Mouse (Mus musculus) gonadal fat pad, adult 2 months (tissue): ENCODE measurements around the gene Gm45711. TPM values are rescaled to one million over a fixed set of nuclear protein-coding genes. Genes with fewer than 3 reads are reported as not detected.
A peak's percentile ranks its signal among the peaks of the same experiment; 100 is the strongest.
"Not testable (repeated sequence)": the region's sequence is repeated elsewhere in the genome, so short reads cannot be mapped to it uniquely, and the experiment has no call there.

ENCODE experiments used
- DNase-seq: peaks from one replicate; pipeline ENCODE4 v3.0.0-alpha.2; 2012; ENCODE audit warnings: low read depth
- polyA plus RNA-seq: library from polyadenylated mRNA; depleted of rRNA; stranded (reverse); fragments of >200 nt; gene quantifications from 2 replicates; pipeline ENCODE4 v1.2.3, GENCODE M21; 2012

The Gm45711 gene
- polyA plus RNA-seq, 1 experiment = not detected

GRCm38 (mm10) chr8:104321267-104321666 lies 11.4 kb upstream of the Gm45711 start, which contains the start of gene Gm11020:
Gene Gm11020 (plus strand): TSS chr8:104321567.
- not testable (repeated sequence) for DNase-seq

- DNase-seq = no peak
These were observed 3.4 kb upstream of the Gm45711 start for GRCm38 (mm10) chr8:104313311-104313710.

- DNase-seq = not testable (repeated sequence)
These were observed 2.1 kb upstream of the Gm45711 start for GRCm38 (mm10) chr8:104312023-104312422.

GRCm38 (mm10) chr8:104308341-104308740 lies 1.5 kb downstream of the Gm45711 start:
- DNase-seq = not testable (repeated sequence)

- peak; percentile 12 for DNase-seq
These were observed 4.9 kb downstream of the Gm45711 start for GRCm38 (mm10) chr8:104304962-104305361.

DNA sequence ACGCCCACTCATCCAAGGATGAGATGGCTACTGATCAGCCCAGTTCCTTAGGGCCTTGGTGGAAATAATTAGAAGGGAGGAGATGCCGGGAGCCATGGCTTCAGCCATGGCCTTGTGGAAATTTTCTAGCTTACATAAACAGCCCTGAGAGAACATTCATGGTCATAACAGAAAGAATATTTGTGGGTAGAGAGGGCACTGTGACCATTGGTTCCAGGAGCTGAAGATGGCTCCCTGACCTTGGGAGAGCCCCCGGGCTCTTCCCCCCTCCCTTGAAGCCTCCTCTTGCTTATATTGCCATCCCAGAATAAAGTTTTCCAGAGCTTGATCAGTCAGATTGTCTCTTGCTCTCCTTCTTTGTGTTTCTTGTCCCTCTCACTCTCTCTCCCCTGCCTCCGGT lies 7.3 kb downstream of the Gm45711 start:
- not testable (repeated sequence) for DNase-seq

DNA sequence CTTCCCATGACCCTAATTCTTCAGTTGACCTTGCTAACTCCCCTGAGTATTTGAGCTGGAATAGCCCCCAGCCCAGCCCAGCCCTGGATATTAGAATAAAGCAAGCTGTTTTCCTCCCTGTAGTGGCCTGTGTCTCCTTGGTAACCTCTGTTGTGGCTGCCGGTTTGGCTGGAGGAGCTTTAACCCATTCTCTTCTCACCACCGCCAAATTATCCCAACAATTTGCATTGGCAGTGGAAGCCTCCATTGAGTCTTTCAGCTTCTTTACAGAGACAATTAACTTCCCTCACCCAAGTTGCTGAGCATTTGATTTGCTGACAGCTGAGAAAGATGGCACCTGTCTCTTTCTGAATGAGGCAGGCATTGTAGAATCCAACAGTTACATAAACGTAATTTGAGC lies 8.3 kb downstream of the Gm45711 start:
- not testable (repeated sequence) for DNase-seq

DNA sequence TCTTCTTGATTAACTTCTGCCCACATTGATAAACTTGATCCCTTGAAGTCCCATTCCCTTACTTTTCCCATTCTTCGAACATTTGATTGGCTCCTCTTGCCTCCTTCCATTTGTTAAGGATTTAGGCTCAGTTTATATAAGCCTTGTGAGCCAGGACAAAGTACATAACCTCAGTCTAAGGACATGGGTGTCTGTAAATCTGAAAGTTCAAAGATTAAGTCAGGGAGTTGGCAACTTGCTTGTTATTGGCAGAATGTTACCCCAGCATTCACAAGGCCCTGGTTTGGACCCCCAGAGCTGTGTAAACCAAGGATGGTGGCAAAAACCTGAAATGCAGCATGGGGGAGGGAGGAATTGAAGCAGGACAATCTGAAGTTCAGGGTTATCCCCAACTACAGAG lies 15.5 kb downstream of the Gm45711 start:
- no peak for DNase-seq

DNA sequence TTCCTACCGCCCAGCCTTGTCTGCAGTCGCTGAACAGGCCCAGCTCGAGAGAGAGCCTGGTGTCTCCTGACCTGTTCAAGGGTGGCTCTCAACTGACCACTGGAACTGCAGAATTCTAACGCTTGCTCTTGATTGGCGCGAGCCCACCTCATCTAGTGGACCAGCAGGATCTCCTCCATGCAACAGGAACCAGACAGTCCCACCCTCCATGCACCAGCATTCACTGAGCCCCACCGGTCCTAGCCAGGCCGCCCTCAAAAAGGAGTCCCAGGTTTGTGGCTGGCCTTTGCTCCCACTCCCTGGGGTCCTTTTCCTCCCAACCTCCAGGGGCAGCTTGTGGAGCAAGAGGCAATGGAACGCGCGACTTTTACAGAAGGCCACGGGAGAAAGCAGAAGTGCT lies 16.8 kb downstream of the Gm45711 start, which contains the start of gene Cmtm2a:
Gene Cmtm2a (minus strand): TSS at position 101 of the 400 bp plus-strand sequence.
- not testable (repeated sequence) for DNase-seq

- DNase-seq = no peak
These were observed 40.9 kb downstream of the Gm45711 start for GRCm38 (mm10) chr8:104268937-104269440.

DNA sequence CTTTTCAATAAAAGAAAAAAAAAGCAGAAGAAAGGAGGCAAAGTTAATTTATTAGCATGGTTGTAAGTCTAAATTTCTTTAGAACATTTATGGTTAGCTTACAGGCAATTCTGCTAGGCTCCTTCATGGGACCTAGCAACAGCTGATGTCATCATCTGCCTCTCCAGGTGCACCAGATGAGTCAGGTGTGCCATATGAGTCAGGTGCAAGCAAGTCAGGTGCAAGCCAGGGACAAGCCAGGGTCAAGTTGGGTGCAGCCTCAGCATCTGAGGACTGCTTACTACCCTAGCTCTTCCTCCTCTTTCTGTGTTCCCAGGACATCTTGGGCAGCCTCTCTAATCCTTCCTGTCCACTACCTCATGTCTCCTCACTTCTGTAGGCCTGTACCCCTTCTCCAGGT lies 41.5 kb downstream of the Gm45711 start:
- DNase-seq = no peak

DNA sequence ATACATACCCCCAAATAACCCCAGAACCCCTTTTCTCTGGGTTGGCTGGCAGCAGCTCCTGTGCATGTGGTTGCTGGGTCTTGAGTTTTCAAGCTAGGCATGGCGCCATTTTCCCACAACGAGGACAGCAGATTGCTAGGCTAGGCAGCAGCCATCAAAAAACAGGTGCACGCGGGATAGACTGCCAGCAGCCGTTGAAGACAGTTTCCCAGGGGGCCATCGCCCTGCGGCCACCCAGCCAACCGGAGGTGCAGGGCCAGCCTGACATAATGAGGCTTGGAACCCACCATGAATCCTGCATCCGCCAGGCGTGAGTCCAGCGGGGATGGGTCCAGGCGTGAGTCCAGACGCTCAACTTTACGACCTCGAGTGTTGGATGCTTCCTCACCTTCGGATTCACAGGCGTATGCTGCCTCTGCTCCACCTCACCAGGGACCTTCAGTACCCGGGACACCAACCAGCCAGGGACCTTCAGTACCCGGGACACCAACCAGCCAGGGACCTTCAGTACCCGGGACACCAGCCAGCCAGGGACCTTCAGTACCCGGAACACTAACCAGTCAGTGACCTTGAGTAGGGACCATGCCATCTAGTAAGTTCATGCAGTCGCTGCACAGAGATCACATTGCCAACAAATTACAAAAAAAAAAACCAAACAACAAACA lies 45.5 kb downstream of the Gm45711 start:
- DNase-seq = not testable (repeated sequence)

GRCm38 (mm10) chr8:104261802-104262201 lies 48.1 kb downstream of the Gm45711 start:
- not testable (repeated sequence) for DNase-seq

DNA sequence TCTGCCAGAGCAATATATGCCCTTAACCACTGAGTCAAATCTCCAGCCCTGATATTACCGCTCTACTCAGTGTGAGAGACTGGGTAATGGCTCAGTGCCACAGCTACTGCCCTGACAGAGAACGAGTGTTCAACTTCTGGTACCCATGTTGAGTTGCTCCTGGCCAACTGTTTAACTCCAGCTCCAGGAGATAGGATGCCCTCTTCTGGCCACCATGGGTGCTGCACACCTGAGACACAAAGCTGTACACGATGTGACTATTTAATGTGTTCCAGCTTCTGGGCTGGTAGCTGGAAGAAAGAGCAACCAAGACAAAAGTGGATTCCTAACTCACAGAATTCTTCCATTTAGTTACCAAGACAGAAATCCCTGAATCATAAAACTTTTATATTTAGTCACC lies 56.9 kb downstream of the Gm45711 start:
- no peak for DNase-seq

DNA sequence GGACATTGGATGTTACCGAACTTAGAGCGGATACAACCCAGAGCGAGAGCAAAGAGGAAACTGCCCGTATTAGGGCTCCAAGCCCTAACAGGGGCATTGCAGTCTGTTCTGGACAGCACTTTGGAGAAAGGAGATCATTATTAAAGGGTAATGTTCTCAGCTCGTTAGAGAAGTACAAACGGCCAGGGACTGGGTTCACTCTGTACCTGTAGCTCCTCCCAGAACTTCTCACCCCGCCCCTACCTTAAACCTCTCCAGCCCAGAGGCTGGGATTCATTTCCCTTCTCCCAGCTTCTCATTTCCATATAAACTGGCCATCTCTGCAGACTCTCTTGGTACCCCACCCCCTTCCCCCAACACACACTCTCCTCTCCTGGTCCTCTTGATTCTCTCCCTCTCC lies 58.4 kb downstream of the Gm45711 start:
- no peak for DNase-seq

GRCm38 (mm10) chr8:104250439-104251367 lies 59.2 kb downstream of the Gm45711 start, which contains the start of gene Cklf:
Gene Cklf (plus strand): TSS chr8:104250861.
- DNase-seq = no peak

- no peak for DNase-seq
These were observed 60.4 kb downstream of the Gm45711 start for GRCm38 (mm10) chr8:104249442-104249996.

DNA sequence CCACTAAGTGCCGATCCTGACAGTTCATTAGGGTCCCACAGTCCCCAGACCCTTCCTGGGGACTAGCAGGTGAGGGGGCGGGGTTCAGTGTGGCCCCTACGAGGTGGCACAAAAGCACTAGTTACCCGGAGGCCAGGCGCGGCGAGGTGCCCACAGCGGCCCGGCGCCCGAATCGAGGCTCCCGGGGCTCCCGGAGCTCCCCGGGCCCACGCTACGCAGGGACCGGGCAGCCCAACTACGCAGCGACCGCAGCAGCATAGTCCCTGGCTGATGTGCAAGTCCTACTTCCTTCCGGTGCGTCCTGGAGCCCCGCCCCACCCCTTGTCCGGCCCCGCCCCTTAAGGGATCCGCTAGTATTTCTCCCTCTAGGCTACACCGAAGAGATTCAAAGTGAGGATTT lies 61.6 kb downstream of the Gm45711 start, which contains the start of gene Tk2:
Gene Tk2 (minus strand): TSS at position 283 of the 400 bp plus-strand sequence.
- no peak for DNase-seq

GRCm38 (mm10) chr8:104247908-104248275 lies 62.0 kb downstream of the Gm45711 start:
- no peak for DNase-seq

GRCm38 (mm10) chr8:104247054-104247907 lies 62.6 kb downstream of the Gm45711 start:
- no peak for DNase-seq

GRCm38 (mm10) chr8:104246621-104247020 lies 63.3 kb downstream of the Gm45711 start:
- no peak for DNase-seq
